Mouse (Mus musculus) left cerebral cortex, adult 2 months (tissue): ENCODE results near the gene Inpp5d. TPM values are rescaled to one million over a fixed set of nuclear protein-coding genes. Genes with fewer than 3 reads are reported as not detected.

Experiments used
- DNase-seq, 2 experiments: peaks; one replicate each; pipeline ENCODE4 v3.0.0; 2021 to 2022; ENCODE audit warnings: low spot score in 2 of 2, mixed read lengths in 1 of 2; ENCODE audit errors: extremely low spot score in 1 of 2
- H3K27ac ChIP-seq: fragments of 200-600 bp; 2 replicates; pipeline ENCODE4 v1.8.1; 2022
- H3K4me3 ChIP-seq: fragments of 200-600 bp; 2 replicates; pipeline ENCODE4 v1.8.1; 2022
- CTCF ChIP-seq: fragments of 200-600 bp; IDR thresholded peaks from 2 replicates; pipeline ENCODE4 v1.8.1; 2022; ENCODE audit warnings: antibody characterized with exemption, mild to moderate bottlenecking, moderate library complexity
- intact Hi-C: fragments of 180-260 bp; cut with DNase I; formaldehyde crosslinking; loops from one replicate; pipeline ENCODE4 v1.15.1; 2025
- total RNA-seq, 2 experiments: library from RNA; stranded (reverse); gene quantifications; 2 replicates each; pipeline ENCODE4 v1.2.3; 2021

Inpp5d gene
- total RNA-seq, 2 experiments from 2014 or later = 16.7 to 20.1 TPM

GRCm38 (mm10) chr1:87721382-87721781 lies 101.3 kb downstream of the Inpp5d start:
- peak; percentile 66 for TF ChIP-seq CTCF
- no peak overlapping the region for H3K4me3 ChIP-seq
- intact Hi-C loops = loop anchor here (2.0 to 10.0 kb wide), 8 partner anchors 39 to 1867 kb away; partner anchors contain the start of gene Neu2
- DNase-seq = peak; percentile 44 to 72
- H3K27ac ChIP-seq = peak overlapping the region; percentile 83

GRCm38 (mm10) chr1:87722081-87722480 lies 102.0 kb downstream of the Inpp5d start:
- intact Hi-C loops = loop anchor here (5.0 to 10.0 kb wide), 7 partner anchors 40 to 1867 kb away; no protein-coding TSS in a partner anchor

GRCm38 (mm10) chr1:87723351-87723750 lies 103.2 kb downstream of the Inpp5d start:
- intact Hi-C loops = loop anchor here (5.0 to 10.0 kb wide), 7 partner anchors 41 to 1869 kb away; no protein-coding TSS in a partner anchor
- H3K4me3 ChIP-seq = no peak overlapping the region
- no peak overlapping the region for H3K27ac ChIP-seq
- TF ChIP-seq CTCF = no peak
- DNase-seq = no peak

More at GRCm38 (mm10) chr1:87722081-87722480, 102.0 kb downstream of the Inpp5d start:
- H3K27ac ChIP-seq = peak overlapping the region; percentile 24; the same call in 1 of the 2 replicates
- no peak for DNase-seq
- no peak overlapping the region for H3K4me3 ChIP-seq
- no peak for TF ChIP-seq CTCF

DNA sequence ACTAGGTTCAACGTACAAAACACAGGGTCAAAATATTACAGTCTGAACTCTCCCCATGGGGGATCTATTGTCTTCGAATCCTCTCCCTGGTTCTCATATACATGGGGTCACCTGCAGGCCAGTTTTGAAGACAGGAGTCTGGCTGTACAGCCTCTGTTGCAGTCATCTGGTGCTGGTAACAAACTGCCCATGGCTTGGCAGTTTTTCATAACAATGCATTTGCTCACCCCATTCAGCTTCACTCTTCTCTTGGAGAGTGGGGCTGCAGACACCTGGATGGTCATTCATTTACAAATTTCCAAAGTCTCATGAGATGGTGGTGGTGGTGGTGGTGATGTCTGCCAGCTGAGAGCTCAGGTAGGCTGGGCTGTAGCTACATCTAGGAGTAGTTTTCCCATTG lies 109.0 kb downstream of the Inpp5d start:
- Histone ChIP-seq H3K27ac (no peak overlapping the region), H3K4me3 (no peak overlapping the region)
- TF ChIP-seq CTCF = no peak
- intact Hi-C loops = loop anchor here (10.0 kb wide), 1 partner anchor 1874 kb away; no protein-coding TSS in a partner anchor
- DNase-seq = no peak

GRCm38 (mm10) chr1:87729850-87730249 lies 109.7 kb downstream of the Inpp5d start:
- intact Hi-C loops = loop anchor here (10.0 kb wide), 1 partner anchor 1875 kb away; no protein-coding TSS in a partner anchor
- no peak for DNase-seq
- TF ChIP-seq CTCF = no peak
- no peak overlapping the region for H3K27ac ChIP-seq
- no peak overlapping the region for H3K4me3 ChIP-seq

GRCm38 (mm10) chr1:87730271-87730670 lies 110.2 kb downstream of the Inpp5d start:
- Histone ChIP-seq H3K4me3 (no peak overlapping the region), H3K27ac (no peak overlapping the region)
- DNase-seq = no peak
- intact Hi-C loops = no loop called here
- no peak for TF ChIP-seq CTCF

GRCm38 (mm10) chr1:87733212-87733611 lies 113.1 kb downstream of the Inpp5d start:
- H3K27ac ChIP-seq = peak overlapping the region; percentile 91
- intact Hi-C loops = loop anchor here (2.0 kb wide), 2 partner anchors 24 to 52 kb away; no protein-coding TSS in a partner anchor

GRCm38 (mm10) chr1:87734153-87734552 lies 114.0 kb downstream of the Inpp5d start:
- Histone ChIP-seq H3K4me3 (no peak overlapping the region), H3K27ac (peak overlapping the region; percentile 91)
- TF ChIP-seq CTCF = no peak
- no peak for DNase-seq
- intact Hi-C loops = no loop called here

More at GRCm38 (mm10) chr1:87733212-87733611, 113.1 kb downstream of the Inpp5d start:
- no peak for TF ChIP-seq CTCF
- peak in 1 of 2 experiments; percentile 35 for DNase-seq
- H3K4me3 ChIP-seq = no peak overlapping the region

GRCm38 (mm10) chr1:87740584-87741290 lies 120.6 kb downstream of the Inpp5d start:
- intact Hi-C loops = no loop called here
- H3K27ac ChIP-seq = peak overlapping the region; percentile 74
- no peak overlapping the region for H3K4me3 ChIP-seq
- peak; percentile 61 for TF ChIP-seq CTCF
- no peak for DNase-seq

DNA sequence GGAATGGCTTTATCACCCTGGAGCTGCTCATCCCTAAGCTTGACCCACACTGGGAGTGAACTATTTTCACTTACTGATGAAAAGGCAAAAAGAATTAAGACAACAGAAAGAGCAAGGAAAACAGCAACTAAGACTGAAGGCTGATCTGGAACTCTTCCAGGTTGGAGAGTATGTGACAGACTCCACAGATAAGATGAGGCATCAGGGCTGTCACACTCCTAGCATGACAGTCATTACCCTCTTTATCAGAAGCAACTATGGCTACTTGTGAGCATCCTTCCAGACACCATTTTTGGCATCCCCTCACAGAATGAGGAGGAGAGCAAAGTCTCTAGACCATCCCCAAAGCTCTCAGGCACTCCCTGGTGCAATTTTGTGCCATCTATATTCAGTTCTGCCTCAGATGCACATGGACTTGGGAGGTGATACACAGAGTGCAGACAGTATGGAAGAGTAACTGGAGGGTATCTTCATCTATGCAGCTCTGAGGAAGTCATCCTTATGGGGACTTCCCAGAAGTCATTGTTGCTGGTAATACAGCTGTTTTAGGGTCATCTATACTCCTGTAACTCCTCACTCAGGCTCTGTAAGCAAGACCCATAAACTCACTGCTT lies 129.4 kb downstream of the Inpp5d start:
- Histone ChIP-seq H3K27ac (no peak overlapping the region), H3K4me3 (no peak overlapping the region)
- intact Hi-C loops = no loop called here
- TF ChIP-seq CTCF = no peak
- no peak for DNase-seq

DNA sequence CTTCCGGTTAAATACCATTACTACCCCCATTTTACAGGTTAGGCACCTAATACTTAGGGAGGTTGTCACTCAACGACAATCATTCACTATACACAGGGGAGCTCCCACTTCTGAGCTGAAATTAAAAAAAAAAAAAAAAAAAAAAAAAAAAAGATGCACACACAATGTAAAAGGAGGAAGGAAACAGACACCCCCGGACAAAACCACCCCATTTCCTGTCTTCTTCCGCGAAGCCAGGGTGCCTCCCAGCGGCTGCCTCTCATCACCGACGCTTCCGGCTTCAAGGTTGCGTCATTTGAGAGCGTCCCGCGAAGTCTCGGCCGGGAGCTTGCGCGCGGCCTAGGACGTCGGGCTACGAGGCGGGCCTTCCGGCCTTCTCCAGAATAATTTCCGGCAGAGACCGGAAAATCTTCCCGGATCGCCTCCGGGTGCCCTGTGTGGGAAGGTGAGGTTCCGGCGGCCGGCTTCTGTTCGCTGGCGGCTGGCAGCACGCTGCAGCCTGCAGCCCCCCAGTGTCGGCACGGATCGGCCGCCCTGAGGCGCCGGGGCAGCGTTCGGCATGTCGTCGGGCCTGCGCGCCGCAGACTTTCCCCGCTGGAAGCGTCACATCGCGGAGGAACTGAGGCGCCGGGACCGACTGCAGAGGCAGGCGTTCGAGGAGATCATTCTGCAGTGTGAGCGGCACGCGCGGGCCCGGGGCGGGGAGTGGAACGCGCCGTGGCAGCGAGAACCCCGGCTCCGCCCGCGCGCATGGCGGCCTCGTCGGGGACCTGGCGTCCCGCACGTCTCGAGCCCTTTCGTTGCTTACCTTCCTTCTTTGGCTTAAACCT lies 135.7 kb downstream of the Inpp5d start, which contains the start of gene Atg16l1:
Gene Atg16l1 (plus strand): TSS at position 230 of the 830 bp plus-strand sequence.
- DNase-seq = peak; percentile 96 to 97
- intact Hi-C loops = loop anchor here (5.0 to 10.0 kb wide), 3 partner anchors 281 to 541 kb away; partner anchors contain the start of genes Eif4e2 and Snorc
- Histone ChIP-seq H3K4me3 (peak within 1 kb of the TSS; percentile 80), H3K27ac (peak within 1 kb of the TSS; percentile 95)
- peak; percentile 56 for TF ChIP-seq CTCF
